Mouse (Mus musculus) heart, embryonic 11.5 days (tissue): Measurements from ENCODE around the gene Thap8. TPM values are rescaled to one million over a fixed set of nuclear protein-coding genes. Genes with fewer than 3 reads are reported as not detected.

Experiments
- ATAC-seq: fragments of 200-750 bp; cut with Nextera tagmentation; replicated peaks from 2 replicates; pipeline ENCODE4 v1.8.0; 2017; ENCODE audit warnings: moderate library complexity; ENCODE audit not compliant: insufficient number of reproducible peaks, low FRiP score, low TSS enrichment
- H3K27ac ChIP-seq: fragments of 300-500 bp; sonication (generic); 2 replicates; pipeline ENCODE4 v1.5.1; 2014; ENCODE audit warnings: mild to moderate bottlenecking, low read depth, low read length
- H3K27me3 ChIP-seq: fragments of 300-500 bp; sonication (generic); 2 replicates; pipeline ENCODE4 v1.6.1; 2014; ENCODE audit warnings: mild to moderate bottlenecking, low read length, mixed read lengths; ENCODE audit not compliant: control insufficient read depth, insufficient read depth
- H3K36me3 ChIP-seq: fragments of 300-500 bp; sonication (generic); 2 replicates; pipeline ENCODE4 v1.6.1; 2014; ENCODE audit warnings: mild to moderate bottlenecking, low read length, moderate library complexity, mixed read lengths; ENCODE audit not compliant: control insufficient read depth, insufficient read depth
- H3K4me1 ChIP-seq: fragments of 300-500 bp; sonication (generic); 2 replicates; pipeline ENCODE4 v1.6.1; 2014; ENCODE audit warnings: low read length; ENCODE audit not compliant: control insufficient read depth, insufficient read depth
- H3K4me2 ChIP-seq: fragments of 300-500 bp; sonication (generic); 2 replicates; pipeline ENCODE4 v1.6.1; 2014; ENCODE audit warnings: mild to moderate bottlenecking, moderate library complexity
- H3K4me3 ChIP-seq: fragments of 300-500 bp; sonication (generic); 2 replicates; pipeline ENCODE4 v1.5.1; 2014; ENCODE audit warnings: low read depth, low read length
- H3K9ac ChIP-seq: fragments of 300-500 bp; sonication (generic); 2 replicates; pipeline ENCODE4 v1.6.1; 2014; ENCODE audit warnings: mild to moderate bottlenecking, low read depth, low read length, moderate library complexity
- H3K9me3 ChIP-seq: fragments of 300-500 bp; sonication (generic); replicated peaks from 2 replicates; pipeline ENCODE4 v1.6.1; 2016; ENCODE audit warnings: low read length; ENCODE audit not compliant: control insufficient read depth
- WGBS: fragments of 180-500 bp; shearing (Covaris S2); extraction: QIAGEN DNeasy Blood & Tissue Kit; methylation state at CpG from one replicate; pipeline ENCODE4 v1.1.7; 2014; ENCODE audit not compliant: insufficient replicate concordance; 5-methylcytosine and 5-hydroxymethylcytosine counted together
- polyA plus RNA-seq: library from polyadenylated mRNA; unstranded; fragments of >200 nt; fragmentation: Nextera tagmentation; extraction: Ambion mirVana; gene quantifications from 2 replicates; pipeline ENCODE4 v1.2.1, GENCODE M21; 2014

Gene Thap8
- 0.20 and 0.38 TPM in 2 replicates for polyA plus RNA-seq

- H3K27ac ChIP-seq: peak within 1 kb of the TSS; percentile 95
- H3K9ac ChIP-seq: peak within 1 kb of the TSS; percentile 76
- no peaks in the 10 kb centered on the region; the same call in 1 of the 2 replicates for H3K27me3 ChIP-seq
- peak within 1 kb of the TSS; percentile 79 for H3K4me2 ChIP-seq
- H3K36me3 ChIP-seq: no peaks in the 10 kb centered on the region
- H3K9me3 ChIP-seq: no peaks in the 10 kb centered on the region
- peaks cover 6% of the 10 kb centered on the region for H3K4me1 ChIP-seq
- peak; percentile 95 for ATAC-seq
- peak within 1 kb of the TSS; percentile 87 for H3K4me3 ChIP-seq
- under 1% methylated on average over 49 of the region's 49 CpGs for WGBS
These were observed at the start of gene Thap8, which contains the start of gene Wdr62 for GRCm38 (mm10) chr7:30279951-30280669. Gene Thap8 (plus strand): TSS chr7:30280094. Gene Wdr62 (minus strand): TSS chr7:30280419.

- peaks cover 7% of the 10 kb centered on the region for H3K36me3 ChIP-seq
- H3K4me2 ChIP-seq: peak overlapping the region; percentile 80
- peaks cover 6% of the 10 kb centered on the region; the same call in 1 of the 2 replicates for H3K4me1 ChIP-seq
- peak overlapping the region; percentile 75 for H3K9ac ChIP-seq
- H3K4me3 ChIP-seq: peak overlapping the region; percentile 85
- no peaks in the 10 kb centered on the region for H3K9me3 ChIP-seq
- ATAC-seq: peak; percentile 18; the same call in 1 of the 2 replicates
- peak overlapping the region; percentile 86 for H3K27ac ChIP-seq
- under 1% methylated on average over 16 of the region's 16 CpGs for WGBS
- H3K27me3 ChIP-seq: no peaks in the 10 kb centered on the region
These were observed 48.6 kb upstream of the Thap8 start for GRCm38 (mm10) chr7:30231328-30231668.

- Histone ChIP-seq H3K27ac (peak within 1 kb of the TSS; percentile 86), H3K27me3 (no peaks in the 10 kb centered on the region), H3K4me2 (peak within 1 kb of the TSS; percentile 80), H3K9me3 (no peaks in the 10 kb centered on the region), H3K4me1 (peaks cover 6% of the 10 kb centered on the region; the same call in 1 of the 2 replicates), H3K9ac (peak within 1 kb of the TSS; percentile 86), H3K36me3 (peaks cover 4% of the 10 kb centered on the region; the same call in 1 of the 2 replicates), H3K4me3 (peak within 1 kb of the TSS; percentile 85)
- peak; percentile 92 for ATAC-seq
- WGBS: under 1% methylated on average over 67 of the region's 67 CpGs
These were observed 48.0 kb upstream of the Thap8 start, which contains the start of the genes Polr2i and Tbcb for GRCm38 (mm10) chr7:30231669-30232454. Gene Polr2i (plus strand): TSS chr7:30231948. Gene Tbcb (minus strand): TSS chr7:30232272.

GRCm38 (mm10) chr7:30232631-30233148 lies 47.2 kb upstream of the Thap8 start:
- no peaks in the 10 kb centered on the region; the same call in 1 of the 2 replicates for H3K36me3 ChIP-seq
- peak overlapping the region; percentile 80 for H3K4me2 ChIP-seq
- WGBS: 4% methylated on average over 24 of the region's 24 CpGs
- H3K9ac ChIP-seq: peak overlapping the region; percentile 86
- no peak; the same call in 1 of the 2 replicates for ATAC-seq
- no peaks in the 10 kb centered on the region for H3K27me3 ChIP-seq
- H3K27ac ChIP-seq: peak overlapping the region; percentile 86
- peak overlapping the region; percentile 85 for H3K4me3 ChIP-seq
- H3K9me3 ChIP-seq: no peaks in the 10 kb centered on the region
- peaks cover 6% of the 10 kb centered on the region; the same call in 1 of the 2 replicates for H3K4me1 ChIP-seq

- H3K27ac ChIP-seq: no peak overlapping the region
- WGBS: 86% methylated on average over 20 of the region's 20 CpGs
- H3K27me3 ChIP-seq: no peaks in the 10 kb centered on the region
- H3K4me1 ChIP-seq: peaks cover 6% of the 10 kb centered on the region; the same call in 1 of the 2 replicates
- ATAC-seq: no peak
- no peak overlapping the region for H3K9ac ChIP-seq
- H3K9me3 ChIP-seq: no peaks in the 10 kb centered on the region
- no peaks in the 10 kb centered on the region; the same call in 1 of the 2 replicates for H3K36me3 ChIP-seq
- H3K4me2 ChIP-seq: peak overlapping the region; percentile 80; the same call in 1 of the 2 replicates
- peak overlapping the region; percentile 85; the same call in 1 of the 2 replicates for H3K4me3 ChIP-seq
These were observed 46.5 kb upstream of the Thap8 start for GRCm38 (mm10) chr7:30233387-30233786.

GRCm38 (mm10) chr7:30234276-30234858 lies 45.5 kb upstream of the Thap8 start:
- Histone ChIP-seq H3K4me3 (no peak overlapping the region), H3K9me3 (no peaks in the 10 kb centered on the region), H3K9ac (no peak overlapping the region), H3K4me2 (no peak overlapping the region), H3K27me3 (no peaks in the 10 kb centered on the region), H3K27ac (no peak overlapping the region), H3K36me3 (no peaks in the 10 kb centered on the region; the same call in 1 of the 2 replicates), H3K4me1 (peaks cover 6% of the 10 kb centered on the region; the same call in 1 of the 2 replicates)
- 94% methylated on average over 15 of the region's 15 CpGs for WGBS
- no peak for ATAC-seq

- 88% methylated on average over 8 of the region's 8 CpGs for WGBS
- Histone ChIP-seq H3K9me3 (no peaks in the 10 kb centered on the region), H3K36me3 (0 out of 2 replicates have a peak, but pooled peaks cover under 1% of the 10 kb centered on the region), H3K4me1 (peaks cover 6% of the 10 kb centered on the region; the same call in 1 of the 2 replicates), H3K4me2 (no peak overlapping the region), H3K27me3 (no peaks in the 10 kb centered on the region), H3K27ac (no peak overlapping the region), H3K4me3 (no peak overlapping the region), H3K9ac (no peak overlapping the region)
- ATAC-seq: no peak
These were observed 44.8 kb upstream of the Thap8 start for GRCm38 (mm10) chr7:30235091-30235490.

GRCm38 (mm10) chr7:30235625-30236024 lies 44.3 kb upstream of the Thap8 start, which contains the start of gene Ovol3:
Gene Ovol3 (minus strand): TSS chr7:30235725.
- H3K4me2 ChIP-seq: no peak within 1 kb of the TSS
- H3K9me3 ChIP-seq: no peaks in the 10 kb centered on the region
- H3K4me3 ChIP-seq: no peak within 1 kb of the TSS
- H3K4me1 ChIP-seq: peaks cover 6% of the 10 kb centered on the region; the same call in 1 of the 2 replicates
- H3K36me3 ChIP-seq: peaks cover 3% of the 10 kb centered on the region; the same call in 1 of the 2 replicates
- WGBS: 81% methylated on average over 4 of the region's 4 CpGs
- no peak within 1 kb of the TSS for H3K27ac ChIP-seq
- no peaks in the 10 kb centered on the region for H3K27me3 ChIP-seq
- ATAC-seq: no peak
- no peak within 1 kb of the TSS for H3K9ac ChIP-seq
